Mouse (Mus musculus) MEL (cell line): ENCODE results near the gene Rora. TPM values are rescaled to one million over a fixed set of nuclear protein-coding genes. Genes with fewer than 3 reads are reported as not detected.

Experiments used
- DNase-seq: peaks from one replicate; pipeline ENCODE4 v3.0.0; 2011; ENCODE audit warnings: low read depth, low spot score
- H3K27ac ChIP-seq: 2 replicates; pipeline ENCODE4 v1.5.1; 2012; ENCODE audit warnings: low read depth, mild to moderate bottlenecking, control low read depth, low read length, moderate library complexity; ENCODE audit not compliant: control insufficient read depth
- H3K27me3 ChIP-seq, 2 experiments: fragments of 150-350 bp in 1 of 2; sonication (generic) in 1 of 2; 2 replicates each; pipeline ENCODE4 v1.6.1; 2012; ENCODE audit warnings: low read length in 2 of 2, mild to moderate bottlenecking in 2 of 2, improper control_type of control experiment in 1 of 2, moderate library complexity in 1 of 2; ENCODE audit not compliant: insufficient read depth in 2 of 2, control insufficient read depth in 1 of 2
- H3K36me3 ChIP-seq, 2 experiments: 2 replicates each; pipeline ENCODE4 v1.6.1; 2012 to 2014; ENCODE audit warnings: low read length in 2 of 2, improper control_type of control experiment in 1 of 2, inconsistent platforms in 1 of 2, mild to moderate bottlenecking in 1 of 2; ENCODE audit not compliant: insufficient read depth in 2 of 2, control insufficient read depth in 1 of 2
- H3K4me1 ChIP-seq, 2 experiments: fragments of 150-350 bp in 1 of 2; sonication (generic) in 1 of 2; 2 replicates each; pipeline ENCODE4 v1.6.1; 2012; ENCODE audit warnings: low read length in 2 of 2, improper control_type of control experiment in 1 of 2, mild to moderate bottlenecking in 1 of 2; ENCODE audit not compliant: insufficient read depth in 2 of 2, control insufficient read depth in 1 of 2
- H3K4me3 ChIP-seq, 2 experiments: fragments of 150-350 bp in 1 of 2; sonication (generic) in 1 of 2; 2 replicates each; pipeline ENCODE4 v1.5.1; 2012; ENCODE audit warnings: low read depth in 2 of 2, low read length in 2 of 2, mild to moderate bottlenecking in 2 of 2, moderate library complexity in 2 of 2, control low read depth in 1 of 2, improper control_type of control experiment in 1 of 2; ENCODE audit not compliant: control insufficient read depth in 1 of 2, insufficient read depth in 1 of 2
- H3K79me2 ChIP-seq: 2 replicates; pipeline ENCODE4 v1.6.1; 2012; ENCODE audit warnings: mild to moderate bottlenecking, low read length, moderate library complexity; ENCODE audit not compliant: control insufficient read depth, poor library complexity, insufficient read depth
- H3K9ac ChIP-seq: 2 replicates; pipeline ENCODE4 v1.6.1; 2012; ENCODE audit warnings: low read depth, mild to moderate bottlenecking, control low read depth, low read length, moderate library complexity; ENCODE audit not compliant: control insufficient read depth, poor library complexity, severe bottlenecking
- H3K9me3 ChIP-seq: fragments of 150-350 bp; sonication (generic); replicated peaks from 2 replicates; pipeline ENCODE4 v1.6.1; 2012; ENCODE audit warnings: mild to moderate bottlenecking, low read length, improper control_type of control experiment, moderate library complexity; ENCODE audit not compliant: insufficient read depth
- ELF1 ChIP-seq: IDR thresholded peaks from 2 replicates; pipeline ENCODE4 v1.6.1; 2014; ENCODE audit warnings: low read depth, mild to moderate bottlenecking, inconsistent platforms, low read length, improper control_type of control experiment, moderate library complexity
- GATA1 ChIP-seq: IDR thresholded peaks from 2 replicates; pipeline ENCODE4 v1.6.1; 2011; ENCODE audit warnings: low read depth, low read length, improper control_type of control experiment
- KAT2A ChIP-seq: conservative IDR thresholded peaks from 2 replicates; pipeline ENCODE4 v1.6.1; 2012; ENCODE audit warnings: low read depth, low read length, improper control_type of control experiment, inconsistent platforms
- MAFK ChIP-seq: IDR thresholded peaks from 2 replicates; pipeline ENCODE4 v1.6.1; 2011; ENCODE audit warnings: low read depth, mild to moderate bottlenecking, low read length, improper control_type of control experiment, borderline replicate concordance
- MAZ ChIP-seq: IDR thresholded peaks from 2 replicates; pipeline ENCODE4 v1.6.1; 2012; ENCODE audit warnings: low read depth, mild to moderate bottlenecking, inconsistent platforms, low read length, improper control_type of control experiment
- MEF2A ChIP-seq: IDR thresholded peaks from 2 replicates; pipeline ENCODE4 v1.6.1; 2014; ENCODE audit warnings: low read depth, mild to moderate bottlenecking, inconsistent platforms, low read length, improper control_type of control experiment; ENCODE audit not compliant: poor library complexity, insufficient replicate concordance, severe bottlenecking; ENCODE audit errors: extremely low read depth
- MXI1 ChIP-seq: IDR thresholded peaks from 2 replicates; pipeline ENCODE4 v1.6.1; 2011; ENCODE audit warnings: mild to moderate bottlenecking, low read depth, low read length, improper control_type of control experiment
- MYB ChIP-seq: IDR thresholded peaks from 2 replicates; pipeline ENCODE4 v1.6.1; 2011; ENCODE audit warnings: mild to moderate bottlenecking, low read depth, low read length, improper control_type of control experiment
- MYC ChIP-seq: IDR thresholded peaks from 2 replicates; pipeline ENCODE4 v1.6.1; 2011; ENCODE audit warnings: low read depth, mild to moderate bottlenecking, low read length, improper control_type of control experiment, moderate library complexity
- NRF1 ChIP-seq: IDR thresholded peaks from 2 replicates; pipeline ENCODE4 v1.6.1; 2014; ENCODE audit warnings: low read depth, mild to moderate bottlenecking, inconsistent platforms, low read length, improper control_type of control experiment, moderate library complexity; ENCODE audit not compliant: poor library complexity, insufficient read depth, severe bottlenecking
- POLR2AphosphoS2 ChIP-seq: IDR thresholded peaks from 2 replicates; pipeline ENCODE4 v1.6.1; 2011; ENCODE audit warnings: low read length, improper control_type of control experiment
- RAD21 ChIP-seq: IDR thresholded peaks from 2 replicates; pipeline ENCODE4 v1.6.1; 2011; ENCODE audit warnings: mild to moderate bottlenecking, low read depth, low read length, improper control_type of control experiment
- RCOR1 ChIP-seq: IDR thresholded peaks from 2 replicates; pipeline ENCODE4 v1.6.1; 2012; ENCODE audit warnings: low read depth, mild to moderate bottlenecking, inconsistent platforms, low read length, improper control_type of control experiment
- UBTF ChIP-seq: IDR thresholded peaks from 2 replicates; pipeline ENCODE4 v1.6.1; 2012; ENCODE audit warnings: low read depth, mild to moderate bottlenecking, inconsistent platforms, low read length, improper control_type of control experiment, moderate library complexity, borderline replicate concordance; ENCODE audit not compliant: insufficient read depth
- USF1 ChIP-seq: IDR thresholded peaks from 2 replicates; pipeline ENCODE4 v1.6.1; 2014; ENCODE audit warnings: low read depth, mild to moderate bottlenecking, inconsistent platforms, low read length, improper control_type of control experiment, moderate library complexity
- ZKSCAN1 ChIP-seq: IDR thresholded peaks from 2 replicates; pipeline ENCODE4 v1.6.1; 2012; ENCODE audit warnings: low read depth, mild to moderate bottlenecking, inconsistent platforms, low read length, improper control_type of control experiment, moderate library complexity
- ZMIZ1 ChIP-seq: IDR thresholded peaks from 2 replicates; pipeline ENCODE4 v1.6.1; 2012; ENCODE audit warnings: low read depth, mild to moderate bottlenecking, inconsistent platforms, low read length, improper control_type of control experiment, moderate library complexity
- polyA plus RNA-seq, 2 experiments: library from polyadenylated mRNA; stranded (reverse) in 1 of 2; unstranded in 1 of 2; fragments of >175 nt in 1 of 2; fragments of >200 nt in 1 of 2; gene quantifications; 2 replicates each; pipeline versions ENCODE4 v1.2.1 to v1.2.4; 2012; ENCODE audit warnings: low replicate concordance in 2 of 2, low read depth in 1 of 2; ENCODE audit not compliant: insufficient read length in 2 of 2, insufficient read depth in 1 of 2, missing spikeins in 1 of 2
- total RNA-seq: library from RNA; depleted of rRNA; stranded (reverse); fragments of 300-350 nt; gene quantifications from 2 replicates; pipeline ENCODE4 v1.2.3, GENCODE M21; 2012

Gene Rora
- total and polyA plus RNA-seq, 3 experiments: not detected

- H3K4me3 ChIP-seq: no peak overlapping the region
- H3K79me2 ChIP-seq: no peaks in the 10 kb centered on the region
- TF ChIP-seq ZMIZ1: no peak
- TF ChIP-seq MYB: no peak
- TF ChIP-seq MAZ: no peak
- H3K4me1 ChIP-seq: no peaks in the 10 kb centered on the region
- no peak overlapping the region for H3K27ac ChIP-seq
- H3K36me3 ChIP-seq: no peaks in the 10 kb centered on the region
- no peaks in the 10 kb centered on the region for H3K27me3 ChIP-seq
- H3K9me3 ChIP-seq: no peaks in the 10 kb centered on the region
- no peak for DNase-seq
- H3K9ac ChIP-seq: no peak overlapping the region
These were observed 450.7 kb downstream of the Rora start for GRCm38 (mm10) chr9:69104321-69104720.

- TF ChIP-seq RAD21: no peak
- no peak for TF ChIP-seq KAT2A
- TF ChIP-seq ZKSCAN1: no peak
- no peak for TF ChIP-seq POLR2AphosphoS2
- no peak for TF ChIP-seq ZMIZ1
- no peak for TF ChIP-seq UBTF
- TF ChIP-seq USF1: no peak
- TF ChIP-seq MEF2A: no peak
- no peak for TF ChIP-seq RCOR1
- no peak for TF ChIP-seq MYC
- no peak for TF ChIP-seq NRF1
- no peak for TF ChIP-seq MAZ
- TF ChIP-seq ELF1: no peak
- no peak for TF ChIP-seq MAFK
- TF ChIP-seq GATA1: no peak
- no peak for TF ChIP-seq MYB
- no peak for TF ChIP-seq MXI1
- Histone ChIP-seq H3K9ac (no peak overlapping the region), H3K9me3 (no peaks in the 10 kb centered on the region), H3K4me1 (no peaks in the 10 kb centered on the region), H3K4me3 (no peak overlapping the region), H3K27me3 (no peaks in the 10 kb centered on the region), H3K27ac (no peak overlapping the region), H3K36me3 (no peaks in the 10 kb centered on the region), H3K79me2 (no peaks in the 10 kb centered on the region)
- no peak for DNase-seq
These were observed 456.2 kb downstream of the Rora start for GRCm38 (mm10) chr9:69109618-69110300.
